Mouse (Mus musculus) lung, adult 2 months (tissue): Measurements from ENCODE around the gene Cmtm7.

Experiments
- CTCF ChIP-seq: fragments of 200-500 bp; IDR thresholded peaks from 2 replicates; pipeline ENCODE4 v1.5.1; 2011; ENCODE audit warnings: mild to moderate bottlenecking, low read length, control low read depth; ENCODE audit not compliant: insufficient read depth
- POLR2A ChIP-seq: fragments of 200-500 bp; IDR thresholded peaks from 2 replicates; pipeline ENCODE4 v1.6.1; 2011; ENCODE audit warnings: low read depth, mild to moderate bottlenecking, control low read depth, low read length, borderline replicate concordance; ENCODE audit errors: extremely low read depth

DNA sequence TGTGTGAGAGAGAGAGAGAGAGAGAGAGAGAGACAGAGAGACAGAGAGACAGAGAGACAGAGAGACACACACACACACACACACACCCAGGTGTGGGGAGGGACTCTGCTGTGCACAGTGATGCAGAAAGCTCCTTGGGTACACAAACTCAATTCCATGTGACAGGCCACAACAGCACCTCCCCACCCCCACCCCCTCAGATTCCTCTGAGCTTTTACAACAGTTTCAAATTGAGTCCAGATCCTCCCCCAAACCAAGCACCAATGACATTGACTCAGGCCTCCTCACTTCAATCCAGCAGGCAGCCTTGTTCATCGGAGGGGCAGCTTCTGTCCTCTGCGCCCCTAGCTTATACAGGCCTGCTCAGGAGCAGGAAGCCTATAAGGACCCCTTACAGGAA is 14.1 kb downstream of the Cmtm7 start:
- TF ChIP-seq CTCF (no peak), POLR2A (no peak)
